Mouse (Mus musculus) ZHBTc4 (cell line): ENCODE measurements at regions not wholly inside any gene's neighbourhood (a gene's known extent, or its start where the extent isn't known, plus 50 kb on each side); places are given as distances from the start of the nearest gene placed in this dataset.
"Not testable (repeated sequence)": the region's sequence is repeated elsewhere in the genome, so short reads cannot be mapped to it uniquely, and the experiment has no call there.

ENCODE experiments used
- DNase-seq: peaks from one replicate; pipeline ENCODE4 v3.0.0-alpha.2; 2011; ENCODE audit warnings: low read depth, low spot score

- peak; percentile 52 for DNase-seq
Measured at GRCm38 (mm10) chr12:113597163-113597562, 53.5 kb downstream of the Adam6a start.

GRCm38 (mm10) chr12:113610924-113611323, 67.2 kb downstream of the Adam6a start:
- peak; percentile 80 for DNase-seq

GRCm38 (mm10) chr12:113625221-113625620, 81.5 kb downstream of the Adam6a start:
- not testable (repeated sequence) for DNase-seq

GRCm38 (mm10) chr12:113630803-113631202, 87.1 kb downstream of the Adam6a start:
- DNase-seq: not testable (repeated sequence)
